15 mouse cellular contexts compared by ENCODE assay signal in genomic region chr12:118703730-118704129, GRCm38 (mm10).
DNase-seq lines count a peak whose midpoint lies in the region; ATAC-seq and TF ChIP-seq lines count a peak whose summit lies in the region.
"Had no signal": no experiment of that assay in that cellular context is flagged by ENCODE, and none has a peak within 500 bp of the region (broad histone marks: within the 10 kb centered on the region; RNA-seq: fewer than 3 reads in every experiment).

No protein-coding gene starts in this region.

- 68% methylated on average over 12 of the region's 12 CpGs for WGBS in heart, embryonic 11.5 days (ENCODE audit: insufficient replicate concordance)
- 47% methylated on average over 12 of the region's 12 CpGs for WGBS in midbrain, embryonic 13.5 days
- 41% methylated on average over 12 of the region's 12 CpGs for WGBS in midbrain, embryonic 15.5 days
- 33% methylated on average over 12 of the region's 12 CpGs for WGBS in cerebellum, adult 2 months

- ATAC-seq in heart, embryonic 11.5 days (replicated peaks; ENCODE audit: insufficient number of reproducible peaks, low FRiP score, low TSS enrichment): no peak
- no peak for ATAC-seq in midbrain, embryonic 13.5 days
- no peak for ATAC-seq in midbrain, embryonic 15.5 days (replicated peaks)
- ATAC-seq in megakaryocyte progenitor cell, adult 5-6 weeks (replicated peaks; ENCODE audit: poor library complexity): peak; percentile 50; the same call in 1 of the 2 replicates
- ATAC-seq: liver, postnatal 0 days had no signal

- no peak for TF ChIP-seq POLR2A in cerebellum, adult 2 months (IDR thresholded peaks at IDR 0.05; ENCODE audit: borderline replicate concordance, insufficient read depth, low read length)

- no peak overlapping the region for H3K9ac ChIP-seq in heart, embryonic 11.5 days (ENCODE audit: low read depth, low read length)
- no peak overlapping the region; the same call in 1 of the 2 replicates for H3K9ac ChIP-seq in midbrain, embryonic 13.5 days (replicated peaks)
- H3K9ac ChIP-seq in midbrain, embryonic 15.5 days: no peak overlapping the region
- H3K9ac ChIP-seq: liver, postnatal 0 days had no signal

- no peaks in the 10 kb centered on the region for H3K4me1 ChIP-seq in heart, embryonic 11.5 days (ENCODE audit: control insufficient read depth, insufficient read depth, low read length)
- peaks cover 11% of the 10 kb centered on the region; the same call in 1 of the 2 replicates for H3K4me1 ChIP-seq in midbrain, embryonic 13.5 days (replicated peaks)
- H3K4me1 ChIP-seq in midbrain, embryonic 15.5 days: peaks cover 11% of the 10 kb centered on the region
- no peaks in the 10 kb centered on the region for H3K4me1 ChIP-seq in cerebellum, adult 2 months (ENCODE audit: control insufficient read depth, insufficient read depth, low read length)

- H3K4me2 ChIP-seq in heart, embryonic 11.5 days: no peak overlapping the region
- H3K4me2 ChIP-seq in midbrain, embryonic 13.5 days (replicated peaks): 0 out of 2 replicates have a peak overlapping the region, but pooled peaks have one; percentile 1
- H3K4me2 ChIP-seq in midbrain, embryonic 15.5 days: no peak overlapping the region; the same call in 1 of the 2 replicates

- no peaks in the 10 kb centered on the region for H3K36me3 ChIP-seq in heart, embryonic 11.5 days (ENCODE audit: control insufficient read depth, insufficient read depth, low read length)
- no peaks in the 10 kb centered on the region for H3K36me3 ChIP-seq in midbrain, embryonic 13.5 days
- no peaks in the 10 kb centered on the region for H3K36me3 ChIP-seq in midbrain, embryonic 15.5 days (replicated peaks)

- TF ChIP-seq CTCF in cerebellum, adult 2 months (IDR thresholded peaks at IDR 0.05; ENCODE audit: borderline replicate concordance, insufficient read depth, low read depth, low read length): no peak

- H3K4me3 ChIP-seq in heart, embryonic 11.5 days (ENCODE audit: low read depth, low read length): no peak overlapping the region
- no peak overlapping the region for H3K4me3 ChIP-seq in midbrain, embryonic 13.5 days (replicated peaks)
- H3K4me3 ChIP-seq in midbrain, embryonic 15.5 days: no peak overlapping the region
- H3K4me3 ChIP-seq in cerebellum, adult 2 months (replicated peaks; ENCODE audit: insufficient read depth, low read depth, low read length): no peak overlapping the region

- DNase-seq in heart, adult 11 months: peak; percentile 81
- DNase-seq in right cerebral cortex, postnatal 10 days (ENCODE audit: low spot score in 2 of 2): no peak
- DNase-seq in cerebellum, adult 2 months: no peak
- no peak for DNase-seq in right cerebral cortex, postnatal 4 days
- DNase-seq: cerebellum, postnatal 36 days; gastrocnemius, postnatal 25 days; kidney, adult 11 months; left cerebral cortex, postnatal 4 days; liver, postnatal 0 days; right cerebral cortex, postnatal 25 days; thymus, postnatal 25 days had no signal

- H3K9me3 ChIP-seq in heart, embryonic 11.5 days (replicated peaks; ENCODE audit: control insufficient read depth, low read length): no peaks in the 10 kb centered on the region
- no peaks in the 10 kb centered on the region for H3K9me3 ChIP-seq in midbrain, embryonic 13.5 days
- no peaks in the 10 kb centered on the region for H3K9me3 ChIP-seq in midbrain, embryonic 15.5 days

- no peaks in the 10 kb centered on the region for H3K27me3 ChIP-seq in heart, embryonic 11.5 days (ENCODE audit: control insufficient read depth, insufficient read depth, low read length)
- H3K27me3 ChIP-seq in midbrain, embryonic 13.5 days: no peaks in the 10 kb centered on the region
- no peaks in the 10 kb centered on the region for H3K27me3 ChIP-seq in midbrain, embryonic 15.5 days (replicated peaks)
- no peaks in the 10 kb centered on the region for H3K27me3 ChIP-seq in cerebellum, adult 2 months (ENCODE audit: control insufficient read depth, insufficient read depth, low read length)

- H3K27ac ChIP-seq in heart, embryonic 11.5 days (ENCODE audit: low read depth, low read length): no peak overlapping the region
- H3K27ac ChIP-seq in midbrain, embryonic 13.5 days: no peak overlapping the region
- no peak overlapping the region for H3K27ac ChIP-seq in midbrain, embryonic 15.5 days
- H3K27ac ChIP-seq in cerebellum, adult 2 months (ENCODE audit: insufficient read depth, low read length): no peak overlapping the region
